Mouse (Mus musculus) intestine, embryonic 16.5 days (tissue): ENCODE measurements around the gene Dcst1. TPM values are rescaled to one million over a fixed set of nuclear protein-coding genes. Genes with fewer than 3 reads are reported as not detected.

Experiments used
- ATAC-seq: fragments of 200-750 bp; cut with Nextera tagmentation; 2 replicates; pipeline ENCODE4 v1.8.0; 2017; ENCODE audit warnings: moderate TSS enrichment, moderate library complexity
- H3K27ac ChIP-seq: fragments of 300-500 bp; sonication (generic); 2 replicates; pipeline ENCODE4 v1.5.1; 2014; ENCODE audit warnings: mild to moderate bottlenecking, low read length
- H3K27me3 ChIP-seq: fragments of 300-500 bp; sonication (generic); replicated peaks from 2 replicates; pipeline ENCODE4 v1.6.1; 2014; ENCODE audit warnings: low read length, control low read depth, mixed read lengths; ENCODE audit not compliant: control insufficient read depth, insufficient read depth
- H3K36me3 ChIP-seq: fragments of 300-500 bp; sonication (generic); 2 replicates; pipeline ENCODE4 v1.6.1; 2014; ENCODE audit warnings: low read length, control low read depth; ENCODE audit not compliant: control insufficient read depth, insufficient read depth
- H3K4me1 ChIP-seq: fragments of 300-500 bp; sonication (generic); 2 replicates; pipeline ENCODE4 v1.6.1; 2014; ENCODE audit warnings: low read length, control low read depth, mixed read lengths; ENCODE audit not compliant: control insufficient read depth, insufficient read depth
- H3K4me2 ChIP-seq: fragments of 300-500 bp; sonication (generic); 2 replicates; pipeline ENCODE4 v1.6.1; 2014; ENCODE audit warnings: low read depth, low read length, control low read depth
- H3K4me3 ChIP-seq: fragments of 300-500 bp; sonication (generic); 2 replicates; pipeline ENCODE4 v1.5.1; 2014; ENCODE audit warnings: mild to moderate bottlenecking, low read length
- H3K9ac ChIP-seq: fragments of 300-500 bp; sonication (generic); 2 replicates; pipeline ENCODE4 v1.6.1; 2014; ENCODE audit warnings: low read depth, low read length
- H3K9me3 ChIP-seq: fragments of 300-500 bp; sonication (generic); 2 replicates; pipeline ENCODE4 v1.6.1; 2016; ENCODE audit warnings: low read length, control low read depth; ENCODE audit not compliant: control insufficient read depth
- WGBS: fragments of 180-500 bp; shearing (Covaris S2); extraction: QIAGEN DNeasy Blood & Tissue Kit; methylation state at CpG from one replicate; pipeline ENCODE4 v1.1.7; 2014; 5-methylcytosine and 5-hydroxymethylcytosine counted together
- polyA plus RNA-seq: library from polyadenylated mRNA; unstranded; fragments of >200 nt; fragmentation: Nextera tagmentation; extraction: Ambion mirVana; gene quantifications from 2 replicates; pipeline ENCODE4 v1.2.1, GENCODE M21; 2015

Gene Dcst1
- polyA plus RNA-seq, 1 experiment from 2014 or later = 3.5 TPM

GRCm38 (mm10) chr3:89314791-89315190, 50.3 kb downstream of the Dcst1 start:
- H3K27me3 ChIP-seq = peaks cover 17% of the 10 kb centered on the region; the same call in 1 of the 2 replicates
- no peak overlapping the region for H3K27ac ChIP-seq
- no peak for ATAC-seq
- peaks cover 3% of the 10 kb centered on the region; the same call in 1 of the 2 replicates for H3K9me3 ChIP-seq
- peak overlapping the region; percentile 49; the same call in 1 of the 2 replicates for H3K9ac ChIP-seq
- H3K36me3 ChIP-seq = no peaks in the 10 kb centered on the region
- H3K4me3 ChIP-seq = no peak overlapping the region
- peak overlapping the region; percentile 69 for H3K4me2 ChIP-seq
- H3K4me1 ChIP-seq = peaks cover 33% of the 10 kb centered on the region
- WGBS = 37% methylated on average over 2 of the region's 2 CpGs

DNA sequence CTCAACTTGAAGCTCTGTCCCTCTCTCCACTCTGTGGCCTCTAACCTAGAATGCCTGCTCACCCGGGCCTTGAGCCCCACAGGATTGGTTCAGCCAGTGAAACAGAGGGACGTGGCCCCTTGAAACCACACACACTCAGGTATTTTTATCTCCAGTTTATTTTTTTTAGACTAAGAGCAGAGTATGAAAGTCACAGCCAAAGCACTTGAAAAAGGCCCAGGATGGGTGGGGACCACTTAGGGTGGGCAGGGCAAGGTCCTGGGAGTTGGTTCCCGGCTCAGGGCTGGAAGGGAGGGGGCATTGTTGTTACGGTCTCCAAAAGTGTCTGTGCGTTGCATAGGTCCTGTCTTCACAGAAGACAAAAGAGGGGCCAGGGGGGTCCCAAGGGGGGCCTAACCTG, 50.7 kb downstream of the Dcst1 start:
- ATAC-seq = no peak
- Histone ChIP-seq H3K9ac (no peak overlapping the region), H3K9me3 (peaks cover 3% of the 10 kb centered on the region; the same call in 1 of the 2 replicates), H3K4me1 (peaks cover 28% of the 10 kb centered on the region), H3K4me3 (no peak overlapping the region), H3K36me3 (no peaks in the 10 kb centered on the region), H3K27me3 (peaks cover 13% of the 10 kb centered on the region; the same call in 1 of the 2 replicates), H3K4me2 (no peak overlapping the region), H3K27ac (no peak overlapping the region)
- WGBS = 66% methylated on average over 5 of the region's 5 CpGs

DNA sequence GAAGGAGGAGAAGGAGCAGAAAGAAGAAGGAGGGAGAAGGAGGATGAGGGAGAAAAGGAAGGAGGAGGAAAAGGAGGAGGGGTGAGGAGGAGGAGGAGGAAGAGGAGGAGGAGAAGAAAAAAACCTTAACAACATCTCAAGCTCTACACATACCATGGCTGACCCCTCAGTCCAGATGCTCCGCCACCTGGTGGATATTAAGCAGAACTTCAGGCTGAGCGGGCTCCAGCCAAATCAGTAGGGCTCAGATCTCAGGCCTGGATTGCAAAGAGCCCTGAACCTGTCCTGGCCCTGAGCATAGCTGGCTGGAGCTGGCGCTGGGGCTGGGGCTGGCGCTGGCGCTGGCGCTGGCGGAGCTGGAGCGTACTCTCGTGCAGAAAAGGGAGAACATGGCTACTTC, 57.0 kb downstream of the Dcst1 start:
- Histone ChIP-seq H3K4me1 (peaks cover 15% of the 10 kb centered on the region), H3K36me3 (no peaks in the 10 kb centered on the region), H3K27me3 (no peaks in the 10 kb centered on the region), H3K9ac (no peak overlapping the region), H3K4me3 (no peak overlapping the region), H3K27ac (no peak overlapping the region), H3K4me2 (no peak overlapping the region), H3K9me3 (peaks cover 3% of the 10 kb centered on the region; the same call in 1 of the 2 replicates)
- peak; percentile 65 for ATAC-seq
- 5% methylated on average over 9 of the region's 9 CpGs for WGBS

DNA sequence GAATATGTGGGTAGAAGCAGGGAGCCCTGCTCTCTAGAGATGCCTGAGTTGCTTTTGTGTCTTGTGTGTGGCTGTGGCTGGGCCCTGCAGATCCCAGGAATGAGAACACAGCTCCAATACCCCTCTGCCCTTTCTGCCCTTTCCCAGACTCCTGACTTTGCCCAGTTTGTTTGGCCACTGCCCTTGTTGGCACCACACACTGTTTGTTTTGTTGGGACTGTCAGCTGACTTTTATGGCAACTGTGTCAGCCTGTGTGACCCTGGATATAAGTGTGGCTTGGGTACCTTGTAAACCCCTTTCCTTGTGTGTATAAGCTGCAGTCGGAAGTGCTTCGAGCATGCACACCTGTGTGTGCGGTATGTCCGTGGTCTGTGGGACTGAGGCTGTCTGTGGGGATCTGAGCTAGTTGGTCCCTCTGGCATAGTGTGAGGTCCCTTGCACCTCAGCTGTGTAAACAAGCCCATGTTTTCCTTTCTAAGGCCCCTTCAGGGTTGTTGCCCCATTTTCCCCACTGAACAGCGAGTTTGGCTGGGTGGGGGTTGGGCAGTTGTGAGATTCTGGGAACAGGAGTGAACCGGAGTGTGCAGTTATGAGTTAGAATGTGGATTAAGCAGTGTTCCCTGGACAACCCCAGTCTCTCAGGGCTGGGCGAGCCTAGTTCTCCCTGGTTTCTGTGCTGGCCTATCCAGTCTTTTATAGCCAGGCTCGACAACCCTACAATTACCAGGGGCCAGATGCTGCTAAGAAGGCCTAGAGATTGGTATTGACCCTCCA, 59.3 kb downstream of the Dcst1 start:
- Histone ChIP-seq H3K27ac (peak overlapping the region; percentile 71), H3K9me3 (no peaks in the 10 kb centered on the region), H3K4me2 (no peak overlapping the region), H3K36me3 (no peaks in the 10 kb centered on the region), H3K27me3 (no peaks in the 10 kb centered on the region), H3K9ac (peak overlapping the region; percentile 25; the same call in 1 of the 2 replicates), H3K4me1 (peaks cover 15% of the 10 kb centered on the region), H3K4me3 (no peak overlapping the region)
- ATAC-seq = peak; percentile 19
- WGBS = 61% methylated on average over 8 of the region's 8 CpGs

DNA sequence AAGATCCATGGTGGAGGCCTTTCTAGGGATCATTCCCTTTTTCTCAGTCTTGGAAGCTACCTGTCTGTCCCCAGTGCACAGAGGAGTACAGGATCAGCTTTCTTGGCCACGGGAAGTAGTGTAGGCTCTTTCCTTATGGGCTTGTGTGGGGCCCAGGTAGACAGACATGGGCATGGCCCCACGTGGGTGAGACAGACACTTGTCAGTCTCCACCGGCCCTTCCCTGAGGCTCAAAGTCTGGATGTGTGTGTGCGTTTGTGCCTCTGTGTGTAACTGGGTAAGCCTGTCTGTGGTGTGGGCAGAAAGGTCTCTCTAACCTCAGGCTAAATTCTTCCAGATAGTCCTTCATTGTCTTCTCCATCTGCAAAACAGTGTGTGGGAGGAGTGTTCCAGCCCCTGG, 59.9 kb downstream of the Dcst1 start:
- Histone ChIP-seq H3K4me2 (no peak overlapping the region), H3K9me3 (no peaks in the 10 kb centered on the region), H3K27me3 (no peaks in the 10 kb centered on the region), H3K27ac (peak overlapping the region; percentile 71), H3K36me3 (no peaks in the 10 kb centered on the region), H3K9ac (0 out of 2 replicates have a peak overlapping the region, but pooled peaks have one; percentile 25), H3K4me1 (peaks cover 15% of the 10 kb centered on the region), H3K4me3 (no peak overlapping the region)
- peak; percentile 68 for ATAC-seq
- WGBS = 54% methylated on average over 4 of the region's 4 CpGs

- Histone ChIP-seq H3K27me3 (no peaks in the 10 kb centered on the region), H3K4me1 (peaks cover 15% of the 10 kb centered on the region), H3K36me3 (no peaks in the 10 kb centered on the region), H3K4me3 (no peak overlapping the region), H3K27ac (peak overlapping the region; percentile 71; the same call in 1 of the 2 replicates), H3K4me2 (no peak overlapping the region), H3K9ac (0 out of 2 replicates have a peak overlapping the region, but pooled peaks have one; percentile 0), H3K9me3 (no peaks in the 10 kb centered on the region)
- 50% methylated on average over 6 of the region's 6 CpGs for WGBS
- ATAC-seq = no peak
Measured at GRCm38 (mm10) chr3:89304440-89304839, 60.6 kb downstream of the Dcst1 start.

- ATAC-seq = 0 out of 2 replicates have a peak, but pooled peaks have one; percentile 9
- H3K27ac ChIP-seq = peak overlapping the region; percentile 76
- H3K9ac ChIP-seq = no peak overlapping the region
- no peaks in the 10 kb centered on the region for H3K27me3 ChIP-seq
- H3K4me1 ChIP-seq = peaks cover 21% of the 10 kb centered on the region
- H3K4me3 ChIP-seq = no peak overlapping the region
- no peak overlapping the region for H3K4me2 ChIP-seq
- H3K9me3 ChIP-seq = no peaks in the 10 kb centered on the region
- WGBS = 69% methylated on average over 2 of the region's 2 CpGs
- H3K36me3 ChIP-seq = no peaks in the 10 kb centered on the region
Measured at GRCm38 (mm10) chr3:89300514-89300913, 64.5 kb downstream of the Dcst1 start.

Other genes with a start within 250 kb of the Dcst1 start
- gene Pklr, start 229.1 kb downstream of the Dcst1 start, polyA plus RNA-seq = 148 and 174 TPM in 2 replicates
- gene Hcn3, start 205.1 kb downstream of the Dcst1 start, polyA plus RNA-seq = 2.0 TPM in 2 replicates
- gene Clk2, start 200.5 kb downstream of the Dcst1 start, polyA plus RNA-seq = 17.3 and 18.0 TPM in 2 replicates
- gene Scamp3, start 187.8 kb downstream of the Dcst1 start, polyA plus RNA-seq = 141 and 142 TPM in 2 replicates
- gene Fam189b, start 182.1 kb downstream of the Dcst1 start, polyA plus RNA-seq = 16.7 and 20.8 TPM in 2 replicates
- gene Gba, start 162.3 kb downstream of the Dcst1 start, polyA plus RNA-seq = 73.1 and 87.5 TPM in 2 replicates
- gene Thbs3, start 150.1 kb downstream of the Dcst1 start, polyA plus RNA-seq = 18.9 and 20.3 TPM in 2 replicates
- 214 and 234 TPM in 2 replicates for gene Mtx1, start 138.2 kb downstream of the Dcst1 start, polyA plus RNA-seq
- gene Muc1, start 136.2 kb downstream of the Dcst1 start, polyA plus RNA-seq = 13.2 and 13.4 TPM in 2 replicates
- 316 and 334 TPM in 2 replicates for gene Krtcap2, start 119.3 kb downstream of the Dcst1 start, polyA plus RNA-seq
- 3.9 TPM in 2 replicates for gene Trim46, start 118.9 kb downstream of the Dcst1 start, polyA plus RNA-seq
- 119 and 126 TPM in 2 replicates for gene Dpm3, start 105.9 kb downstream of the Dcst1 start, polyA plus RNA-seq
- 62.7 and 74.1 TPM in 2 replicates for gene Slc50a1, start 94.7 kb downstream of the Dcst1 start, polyA plus RNA-seq
- gene Efna1, start 84.1 kb downstream of the Dcst1 start, polyA plus RNA-seq = 62.9 and 69.6 TPM in 2 replicates
- 5.9 and 7.5 TPM in 2 replicates for gene Efna3, start 42.3 kb downstream of the Dcst1 start, polyA plus RNA-seq
- 12.1 and 14.1 TPM in 2 replicates for gene Efna4, start 27.2 kb downstream of the Dcst1 start, polyA plus RNA-seq
- gene Adam15, start 15.3 kb downstream of the Dcst1 start, polyA plus RNA-seq = 49.3 and 51.6 TPM in 2 replicates
- gene Dcst2, start 3.3 kb downstream of the Dcst1 start, polyA plus RNA-seq = 2.8 and 5.0 TPM in 2 replicates
- gene Zbtb7b, start 29.5 kb upstream of the Dcst1 start, polyA plus RNA-seq = 10.0 and 11.3 TPM in 2 replicates
- not detected in 2 replicates for gene Lenep, start 37.5 kb upstream of the Dcst1 start, polyA plus RNA-seq
- 44.5 and 53.2 TPM in 2 replicates for gene Flad1, start 46.6 kb upstream of the Dcst1 start, polyA plus RNA-seq
- 269 and 311 TPM in 2 replicates for gene Cks1b, start 53.1 kb upstream of the Dcst1 start, polyA plus RNA-seq
- 85.4 and 89.1 TPM in 2 replicates for gene Shc1, start 53.2 kb upstream of the Dcst1 start, polyA plus RNA-seq
- gene Pygo2, start 65.0 kb upstream of the Dcst1 start, polyA plus RNA-seq = 24.8 and 25.7 TPM in 2 replicates
- gene Pbxip1, start 71.5 kb upstream of the Dcst1 start, polyA plus RNA-seq = 45.1 and 46.6 TPM in 2 replicates
- 72.2 and 77.0 TPM in 2 replicates for gene Pmvk, start 89.3 kb upstream of the Dcst1 start, polyA plus RNA-seq
- 3.8 and 4.1 TPM in 2 replicates for gene Kcnn3, start 154.9 kb upstream of the Dcst1 start, polyA plus RNA-seq